Mouse (Mus musculus): ENCODE measurements around the gene Shb.

GRCm38 (mm10) chr4:45527562-45528354, 4.5 kb downstream of the Shb start:
- peak; percentile 55 for TF ChIP-seq CTCF (IDR thresholded peaks at IDR 0.05; ENCODE audit: low read depth)
- no peak for TF ChIP-seq EP300 (optimal IDR thresholded peaks at IDR 0.05)

Data from stomach, postnatal 0 days (tissue).